Mouse (Mus musculus) myocyte (in vitro differentiated cells): Measurements from ENCODE around the gene Dusp15.

Experiments
- CEBPB ChIP-seq: IDR thresholded peaks from 2 replicates; pipeline ENCODE4 v1.6.1; 2011; ENCODE audit warnings: mild to moderate bottlenecking, moderate library complexity; ENCODE audit not compliant: poor library complexity, insufficient read depth, severe bottlenecking
- E2F4 ChIP-seq: IDR thresholded peaks from one replicate; pipeline ENCODE4 v1.6.1; 2011; ENCODE audit warnings: mild to moderate bottlenecking, control low read depth, moderate library complexity; ENCODE audit not compliant: insufficient read depth
- MYOG ChIP-seq, 3 experiments: IDR thresholded peaks; one replicate each; pipeline ENCODE4 v1.6.1; 2011; ENCODE audit warnings: control low read depth in 2 of 3, low read depth in 2 of 3, mild to moderate bottlenecking in 2 of 3; ENCODE audit not compliant: insufficient read length in 2 of 3, control insufficient read depth in 1 of 3, insufficient read depth in 1 of 3
- POLR2A ChIP-seq: IDR thresholded peaks from one replicate; pipeline ENCODE4 v1.6.1; 2011; ENCODE audit warnings: low read depth, mild to moderate bottlenecking, control low read depth, moderate library complexity; ENCODE audit not compliant: insufficient read length
- POLR2AphosphoS2 ChIP-seq: IDR thresholded peaks from one replicate; pipeline ENCODE4 v1.6.1; 2011; ENCODE audit warnings: low read depth, control low read depth; ENCODE audit not compliant: insufficient read length
- TCF12 ChIP-seq: IDR thresholded peaks from one replicate; pipeline ENCODE4 v1.6.1; 2011; ENCODE audit warnings: mild to moderate bottlenecking, control low read depth; ENCODE audit not compliant: poor library complexity, insufficient read depth, severe bottlenecking
- USF1 ChIP-seq: IDR thresholded peaks from one replicate; pipeline ENCODE4 v1.6.1; 2011; ENCODE audit warnings: low read depth, mild to moderate bottlenecking, control low read depth, moderate library complexity

DNA sequence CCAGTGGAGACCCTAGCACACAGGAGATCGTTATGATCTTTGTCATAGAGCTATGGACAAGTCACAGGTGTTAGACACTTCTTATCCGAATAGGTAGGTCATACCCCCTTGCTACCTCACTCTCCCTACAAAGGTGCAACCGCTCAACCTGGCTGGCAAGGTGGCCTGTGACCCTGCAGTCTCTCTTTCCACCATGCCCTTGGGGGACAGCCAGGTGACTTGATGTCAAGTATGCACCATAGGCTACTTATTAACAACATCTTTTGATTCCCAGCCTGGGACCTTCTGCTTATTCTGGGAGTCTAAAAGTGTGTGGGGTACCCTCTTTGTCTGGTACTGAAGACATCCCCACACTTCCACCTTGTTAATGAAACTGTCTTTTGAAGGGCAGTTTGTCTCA is 6.6 kb upstream of the Dusp15 start:
- TF ChIP-seq POLR2A (no peak), E2F4 (no peak), USF1 (no peak), MYOG (IDR thresholded peaks at IDR 0.05; ENCODE audit: control insufficient read depth in 1 of 3, insufficient read depth in 1 of 3, insufficient read length in 2 of 3, low read depth in 2 of 3) (no peak), CEBPB (no peak), POLR2AphosphoS2 (no peak), TCF12 (no peak)
